In the genomic region with DNA sequence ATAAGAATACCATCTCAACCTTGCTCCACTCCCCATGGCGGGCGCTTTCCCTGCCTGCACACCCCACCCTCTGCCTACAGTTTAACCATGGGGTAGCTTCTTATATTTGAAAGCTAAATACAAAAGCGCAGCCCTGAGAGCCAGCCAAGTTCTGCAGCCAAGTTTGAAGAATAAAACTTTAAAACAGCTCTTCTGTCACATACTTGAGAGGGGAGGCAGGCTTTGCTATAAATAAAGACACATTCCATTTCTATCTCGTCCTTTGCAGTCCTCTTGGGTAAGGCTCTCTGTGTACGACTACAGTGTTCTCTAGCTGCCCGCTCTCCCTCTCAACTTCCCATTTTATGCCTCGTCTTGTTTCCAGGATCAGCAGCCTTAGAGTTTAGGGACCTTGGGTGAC, we compare ENCODE assay signal across 12 mouse cellular contexts.
A peak's percentile ranks its signal among the peaks of the same experiment; 100 is the strongest.
DNase-seq lines count a peak whose midpoint lies in the region; ATAC-seq and TF ChIP-seq lines count a peak whose summit lies in the region.
"Had no signal": no experiment of that assay in that cellular context is flagged by ENCODE, and none has a peak within 500 bp of the region (broad histone marks: within the 10 kb centered on the region; RNA-seq: fewer than 3 reads in every experiment).

No protein-coding gene starts in this region.

- no peaks in the 10 kb centered on the region for H3K36me3 ChIP-seq in embryonic facial prominence, embryonic 13.5 days
- H3K36me3 ChIP-seq in embryonic facial prominence, embryonic 10.5 days (replicated peaks), result no peaks in the 10 kb centered on the region
- H3K36me3 ChIP-seq in stomach, postnatal 0 days (ENCODE audit: control insufficient read depth, insufficient read depth, low read length), result no peaks in the 10 kb centered on the region
- H3K36me3 ChIP-seq in forebrain, embryonic 13.5 days (ENCODE audit: poor library complexity, severe bottlenecking), result no peaks in the 10 kb centered on the region

- 0 out of 2 replicates have a peak overlapping the region, but pooled peaks have one; percentile 16 for H3K27ac ChIP-seq in embryonic facial prominence, embryonic 13.5 days
- H3K27ac ChIP-seq in embryonic facial prominence, embryonic 10.5 days (replicated peaks), result no peak overlapping the region
- no peak overlapping the region for H3K27ac ChIP-seq in stomach, postnatal 0 days (replicated peaks)
- H3K27ac ChIP-seq in forebrain, embryonic 13.5 days, result no peak overlapping the region

- intact Hi-C loops in left cerebral cortex, postnatal 10 days (cut with DNase I), result no loop called here

- ATAC-seq in embryonic facial prominence, embryonic 13.5 days (ENCODE audit: insufficient number of reproducible peaks, insufficient read depth, low FRiP score, low TSS enrichment, low read depth), result no peak
- ATAC-seq in stomach, postnatal 0 days (ENCODE audit: low FRiP score, low TSS enrichment), result no peak
- ATAC-seq in forebrain, embryonic 13.5 days, result no peak
- ATAC-seq: Patski had no signal

- TF ChIP-seq CTCF in stomach, postnatal 0 days (IDR thresholded peaks at IDR 0.05; ENCODE audit: low read depth), result no peak

- 57% methylated on average over 7 of the region's 7 CpGs for WGBS in embryonic facial prominence, embryonic 13.5 days
- WGBS in embryonic facial prominence, embryonic 10.5 days, result 81% methylated on average over 7 of the region's 7 CpGs
- 25% methylated on average over 7 of the region's 7 CpGs for WGBS in stomach, postnatal 0 days
- 75% methylated on average over 7 of the region's 7 CpGs for WGBS in forebrain, embryonic 13.5 days

- no peak for TF ChIP-seq EP300 in stomach, postnatal 0 days (optimal IDR thresholded peaks at IDR 0.05)

- no peak overlapping the region for H3K4me3 ChIP-seq in embryonic facial prominence, embryonic 13.5 days
- no peak overlapping the region for H3K4me3 ChIP-seq in embryonic facial prominence, embryonic 10.5 days
- H3K4me3 ChIP-seq in stomach, postnatal 0 days (ENCODE audit: low read depth, low read length), result no peak overlapping the region
- H3K4me3 ChIP-seq in forebrain, embryonic 13.5 days, result no peak overlapping the region
- H3K4me3 ChIP-seq: megakaryocyte, embryonic 14.5 days had no signal

- H3K4me2 ChIP-seq in embryonic facial prominence, embryonic 13.5 days, result no peak overlapping the region
- peak overlapping the region; percentile 21; the same call in 1 of the 2 replicates for H3K4me2 ChIP-seq in stomach, postnatal 0 days (replicated peaks; ENCODE audit: low read depth)
- no peak overlapping the region for H3K4me2 ChIP-seq in forebrain, embryonic 13.5 days

- H3K9me3 ChIP-seq in embryonic facial prominence, embryonic 13.5 days, result no peaks in the 10 kb centered on the region
- no peaks in the 10 kb centered on the region for H3K9me3 ChIP-seq in embryonic facial prominence, embryonic 10.5 days
- no peaks in the 10 kb centered on the region for H3K9me3 ChIP-seq in stomach, postnatal 0 days (ENCODE audit: control insufficient read depth, low read length)
- H3K9me3 ChIP-seq in forebrain, embryonic 13.5 days (replicated peaks), result no peaks in the 10 kb centered on the region
- H3K9me3 ChIP-seq: megakaryocyte, embryonic 14.5 days had no signal

- no peaks in the 10 kb centered on the region for H3K27me3 ChIP-seq in embryonic facial prominence, embryonic 13.5 days
- H3K27me3 ChIP-seq in embryonic facial prominence, embryonic 10.5 days (replicated peaks; ENCODE audit: low read depth, poor library complexity, severe bottlenecking), result no peaks in the 10 kb centered on the region
- no peaks in the 10 kb centered on the region for H3K27me3 ChIP-seq in stomach, postnatal 0 days (ENCODE audit: control insufficient read depth, insufficient read depth, low read length)
- no peaks in the 10 kb centered on the region for H3K27me3 ChIP-seq in forebrain, embryonic 13.5 days
- H3K27me3 ChIP-seq: Patski had no signal

- H3K9ac ChIP-seq in embryonic facial prominence, embryonic 13.5 days, result no peak overlapping the region
- H3K9ac ChIP-seq in stomach, postnatal 0 days (ENCODE audit: low read length), result no peak overlapping the region
- H3K9ac ChIP-seq in forebrain, embryonic 13.5 days, result no peak overlapping the region

- DNase-seq in embryonic facial prominence, embryonic 10.5 days (ENCODE audit: low spot score), result no peak
- DNase-seq in testis, postnatal 10 days (ENCODE audit: low spot score), result peak; percentile 45
- DNase-seq in testis, postnatal 14 days (ENCODE audit: low spot score), result no peak
- peak; percentile 68 to 71 for DNase-seq in left cerebral cortex, postnatal 10 days (ENCODE audit: extremely low spot score in 1 of 2, low spot score in 2 of 2)
- no peak for DNase-seq in stomach, postnatal 0 days (ENCODE audit: low spot score)
- DNase-seq in spleen, postnatal 36 days (ENCODE audit: low spot score in 2 of 2), result no peak
- DNase-seq: layer of hippocampus, postnatal 36 days; thymus, adult 18-20 months had no signal

- peaks cover 5% of the 10 kb centered on the region; the same call in 1 of the 2 replicates for H3K4me1 ChIP-seq in embryonic facial prominence, embryonic 13.5 days
- no peaks in the 10 kb centered on the region for H3K4me1 ChIP-seq in embryonic facial prominence, embryonic 10.5 days
- no peaks in the 10 kb centered on the region for H3K4me1 ChIP-seq in stomach, postnatal 0 days (replicated peaks; ENCODE audit: control insufficient read depth, insufficient read depth)
- H3K4me1 ChIP-seq in forebrain, embryonic 13.5 days, result peaks cover 4% of the 10 kb centered on the region; the same call in 1 of the 2 replicates
- H3K4me1 ChIP-seq: megakaryocyte, embryonic 14.5 days had no signal

Comparison
In these comparisons a context has a peak if more than half of its experiments do, and no peak if none do; other contexts are left out.
1. DNase-seq: peak in testis, postnatal 10 days (single experiment) and left cerebral cortex, postnatal 10 days (2 of 2); none in embryonic facial prominence, embryonic 10.5 days (single experiment), testis, postnatal 14 days (single experiment), stomach, postnatal 0 days (single experiment) and spleen, postnatal 36 days (0 of 2).